Mouse (Mus musculus): ENCODE measurements around the gene Fam89a.

The Fam89a gene

GRCm38 (mm10) chr8:124752325-124752862, 762 bp upstream of the Fam89a start:
- no peak for DNase-seq (ENCODE audit: low read depth)

- no peak for DNase-seq (ENCODE audit: low read depth)
These were observed 441 bp downstream of the Fam89a start for GRCm38 (mm10) chr8:124751191-124751590.

- DNase-seq (ENCODE audit: low read depth), result no peak
These were observed 5.0 kb downstream of the Fam89a start for GRCm38 (mm10) chr8:124746661-124747060.

GRCm38 (mm10) chr8:124739268-124739667, 12.4 kb downstream of the Fam89a start:
- DNase-seq (ENCODE audit: low read depth), result no peak

GRCm38 (mm10) chr8:124735371-124735911, 16.2 kb downstream of the Fam89a start:
- no peak for DNase-seq (ENCODE audit: low read depth)

GRCm38 (mm10) chr8:124732828-124733227, 18.8 kb downstream of the Fam89a start:
- DNase-seq (ENCODE audit: low read depth), result no peak

GRCm38 (mm10) chr8:124724301-124724700, 27.3 kb downstream of the Fam89a start:
- no peak for DNase-seq (ENCODE audit: low read depth)

GRCm38 (mm10) chr8:124721862-124722515, 29.6 kb downstream of the Fam89a start, which contains the start of the genes Ttc13 and Arv1:
Gene Ttc13, minus strand, starts transcription at chr8:124721983.
Gene Arv1, plus strand, starts transcription at chr8:124722139.
- DNase-seq (ENCODE audit: low read depth), result peak; percentile 95

- no peak for DNase-seq (ENCODE audit: low read depth)
These were observed 30.4 kb downstream of the Fam89a start for GRCm38 (mm10) chr8:124720938-124721861.

- DNase-seq (ENCODE audit: low read depth), result no peak
These were observed 31.5 kb downstream of the Fam89a start for GRCm38 (mm10) chr8:124720133-124720532.

- DNase-seq (ENCODE audit: low read depth), result no peak
These were observed 35.9 kb downstream of the Fam89a start for GRCm38 (mm10) chr8:124715736-124716135.

- DNase-seq (ENCODE audit: low read depth), result no peak
These were observed 38.4 kb downstream of the Fam89a start for GRCm38 (mm10) chr8:124713207-124713606.

- no peak for DNase-seq (ENCODE audit: low read depth)
These were observed 45.8 kb downstream of the Fam89a start for GRCm38 (mm10) chr8:124705823-124706222.

GRCm38 (mm10) chr8:124704376-124704775, 47.3 kb downstream of the Fam89a start:
- no peak for DNase-seq (ENCODE audit: low read depth)

- DNase-seq (ENCODE audit: low read depth), result no peak
These were observed 48.1 kb downstream of the Fam89a start for GRCm38 (mm10) chr8:124703526-124703925.

GRCm38 (mm10) chr8:124702183-124702582, 49.4 kb downstream of the Fam89a start:
- no peak for DNase-seq (ENCODE audit: low read depth)

- DNase-seq (ENCODE audit: low read depth), result no peak
These were observed 50.6 kb downstream of the Fam89a start for GRCm38 (mm10) chr8:124701023-124701422.

GRCm38 (mm10) chr8:124700271-124700670, 51.4 kb downstream of the Fam89a start:
- DNase-seq (ENCODE audit: low read depth), result no peak

GRCm38 (mm10) chr8:124695424-124696100, 56.1 kb downstream of the Fam89a start:
- DNase-seq (ENCODE audit: low read depth), result no peak

- no peak for DNase-seq (ENCODE audit: low read depth)
These were observed 59.9 kb downstream of the Fam89a start for GRCm38 (mm10) chr8:124691706-124692105.

All from fibroblast of lung, adult 2 months (primary cell).